Mouse (Mus musculus): ENCODE results near the gene Piwil4.

DNA sequence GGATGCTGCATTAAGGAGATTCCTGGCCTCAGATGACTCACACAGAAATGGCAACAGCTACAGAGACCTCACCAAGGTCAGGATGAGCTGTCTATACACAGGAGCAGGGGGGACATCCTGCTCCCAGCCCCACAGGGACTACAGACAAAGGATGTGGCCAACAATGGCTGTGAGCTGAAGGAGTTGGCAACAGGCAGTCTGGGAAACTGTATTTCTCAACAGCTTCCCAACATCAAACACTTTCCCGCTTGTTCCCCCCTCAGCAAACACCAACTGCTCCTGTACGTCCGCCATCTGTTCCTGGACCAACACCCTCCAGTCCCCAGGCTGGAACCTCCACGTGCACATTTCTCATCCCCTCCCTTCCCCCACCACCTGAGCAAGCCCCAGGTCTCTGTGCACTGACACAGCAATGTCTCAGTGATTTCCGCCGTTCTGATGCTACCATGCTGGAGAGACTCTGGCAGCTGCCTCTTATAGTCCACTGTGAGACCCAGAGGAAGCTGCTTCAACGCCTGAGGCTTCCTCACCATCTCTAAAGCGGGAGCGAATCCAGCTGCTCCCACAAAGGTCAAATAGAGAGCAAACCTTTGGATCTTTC is 9.5 kb downstream of the Piwil4 start:
- TF ChIP-seq CTCF (IDR thresholded peaks at IDR 0.05) (no peak), EP300 (IDR thresholded peaks at IDR 0.05) (no peak; the same call in 1 of the 2 replicates)
